Mouse (Mus musculus) spleen, adult 2 months (tissue): ENCODE results near the gene Coro7.

Source experiments
- CTCF ChIP-seq: fragments of 200-500 bp; IDR thresholded peaks from 2 replicates; pipeline ENCODE4 v1.5.1; 2011; ENCODE audit warnings: mild to moderate bottlenecking, inconsistent platforms; ENCODE audit not compliant: insufficient read depth, insufficient read length, insufficient replicate concordance; ENCODE audit errors: extremely low read depth
- POLR2A ChIP-seq: fragments of 200-500 bp; IDR thresholded peaks from 2 replicates; pipeline ENCODE4 v1.6.1; 2011; ENCODE audit warnings: low read depth, low read length, inconsistent platforms

DNA sequence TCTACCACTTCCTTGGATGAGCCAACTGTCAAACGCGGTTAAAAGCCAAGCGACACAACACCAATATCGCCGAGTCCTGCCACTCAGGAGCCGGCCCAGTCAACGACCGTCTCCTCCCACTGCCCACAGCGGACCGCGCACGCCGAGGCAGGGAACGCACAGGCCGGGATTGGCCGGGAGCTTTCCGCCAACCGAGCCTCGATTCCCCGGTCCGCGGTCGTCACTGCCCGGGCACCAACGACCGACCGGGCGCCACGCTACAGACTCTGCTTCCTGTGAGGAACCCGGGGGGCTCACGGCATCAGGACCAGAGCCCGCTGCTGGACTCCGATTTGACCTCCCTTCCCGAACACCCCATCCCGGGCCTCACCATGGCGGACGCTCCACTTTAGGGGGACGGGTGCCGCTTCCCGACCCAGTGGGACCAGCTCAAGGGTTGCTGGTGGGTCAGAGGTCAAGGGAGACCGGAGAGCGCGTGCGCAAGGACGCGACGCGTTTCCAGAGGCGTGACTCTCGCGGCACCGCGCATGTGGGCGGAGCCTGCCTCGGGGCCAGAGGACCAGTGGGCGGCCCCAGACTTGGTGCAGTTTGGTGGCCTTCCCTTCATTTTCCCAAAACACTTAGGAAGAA, 55.0 kb downstream of the Coro7 start, which contains the start of gene Pam16:
- TF ChIP-seq CTCF (no peak), POLR2A (no peak)
